Mouse (Mus musculus): Measurements from ENCODE around the gene St6galnac3. TPM values are rescaled to one million over a fixed set of nuclear protein-coding genes. Genes with fewer than 3 reads are reported as not detected.
"Not testable (repeated sequence)": the region's sequence is repeated elsewhere in the genome, so short reads cannot be mapped to it uniquely, and the experiment has no call there.

St6galnac3 gene
- polyA plus RNA-seq, 1 experiment from 2014 or later: 25.6 TPM

DNA sequence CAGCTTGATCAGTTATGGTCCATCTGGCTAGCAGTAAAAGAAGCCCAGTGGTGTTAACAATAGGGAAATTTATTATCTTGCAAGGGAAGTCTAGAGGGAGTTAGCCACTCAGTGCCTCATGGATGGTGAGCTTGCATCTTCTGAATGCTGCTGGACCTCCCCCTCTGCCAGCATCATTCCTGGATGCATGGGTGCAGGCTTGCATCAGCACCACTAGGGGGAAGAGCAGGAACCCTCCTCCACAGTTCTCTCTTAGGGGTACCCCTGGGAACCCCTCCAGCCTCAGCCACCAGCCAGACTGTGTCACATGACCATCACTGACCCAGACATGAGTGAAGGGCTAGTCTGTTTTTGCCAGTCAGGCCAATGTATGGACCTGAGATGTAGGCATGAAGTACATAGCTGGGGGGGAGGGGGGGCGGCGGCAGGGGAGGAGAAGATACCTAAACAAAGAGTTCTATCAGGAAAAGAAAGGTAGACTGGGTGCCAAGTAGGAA, 31.6 kb upstream of the St6galnac3 start:
- Histone ChIP-seq H3K27ac (ENCODE audit: low read depth, low read length) (no peak overlapping the region), H3K4me2 (ENCODE audit: low read depth, low read length) (no peak overlapping the region), H3K36me3 (ENCODE audit: control insufficient read depth, insufficient read depth, low read length) (no peaks in the 10 kb centered on the region), H3K4me1 (ENCODE audit: control insufficient read depth, insufficient read depth, low read length) (no peaks in the 10 kb centered on the region), H3K9me3 (ENCODE audit: control insufficient read depth, low read length) (no peaks in the 10 kb centered on the region), H3K4me3 (ENCODE audit: low read depth, low read length) (no peak overlapping the region), H3K9ac (replicated peaks; ENCODE audit: low read depth, low read length) (no peak overlapping the region), H3K27me3 (ENCODE audit: control insufficient read depth, insufficient read depth, low read length) (no peaks in the 10 kb centered on the region)
- WGBS: 81% methylated on average over 2 of the region's 2 CpGs
- ATAC-seq (ENCODE audit: low read depth): peak; percentile 24; the same call in 1 of the 2 replicates

DNA sequence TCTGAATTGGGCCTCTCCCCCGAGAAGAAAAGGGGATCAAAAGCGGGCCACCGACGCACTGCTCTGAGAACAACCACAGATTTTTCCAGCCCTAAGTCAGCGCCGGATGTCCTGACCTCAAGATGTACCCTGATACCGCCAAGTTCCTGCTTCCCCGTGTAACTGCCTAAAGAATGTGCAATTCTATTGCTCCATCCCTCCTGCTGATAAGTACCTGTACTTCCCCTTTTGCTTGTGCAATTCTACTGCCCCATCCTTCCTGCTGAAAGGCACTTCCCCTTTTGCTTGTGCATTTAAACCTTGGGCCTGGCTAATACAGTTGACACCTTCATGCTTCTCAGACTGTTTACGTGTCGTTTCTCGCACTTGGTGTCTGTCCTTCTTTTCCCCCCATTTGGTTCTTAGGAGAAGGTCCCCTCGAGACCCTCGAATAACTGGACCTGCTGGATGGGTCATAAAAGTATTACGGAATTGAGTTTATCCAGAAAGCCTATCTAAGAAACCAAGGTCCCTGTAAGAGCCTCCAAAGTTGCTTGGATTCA, 30.9 kb upstream of the St6galnac3 start:
- H3K27ac ChIP-seq (ENCODE audit: low read depth, low read length); H3K4me1 ChIP-seq (ENCODE audit: control insufficient read depth, insufficient read depth, low read length); ATAC-seq (ENCODE audit: low read depth); H3K4me2 ChIP-seq (ENCODE audit: low read depth, low read length); H3K9me3 ChIP-seq (ENCODE audit: control insufficient read depth, low read length); H3K4me3 ChIP-seq (ENCODE audit: low read depth, low read length); H3K9ac ChIP-seq (replicated peaks; ENCODE audit: low read depth, low read length); H3K36me3 ChIP-seq (ENCODE audit: control insufficient read depth, insufficient read depth, low read length); H3K27me3 ChIP-seq (ENCODE audit: control insufficient read depth, insufficient read depth, low read length): not testable (repeated sequence)
- WGBS: 83% methylated on average over 14 of the region's 14 CpGs

DNA sequence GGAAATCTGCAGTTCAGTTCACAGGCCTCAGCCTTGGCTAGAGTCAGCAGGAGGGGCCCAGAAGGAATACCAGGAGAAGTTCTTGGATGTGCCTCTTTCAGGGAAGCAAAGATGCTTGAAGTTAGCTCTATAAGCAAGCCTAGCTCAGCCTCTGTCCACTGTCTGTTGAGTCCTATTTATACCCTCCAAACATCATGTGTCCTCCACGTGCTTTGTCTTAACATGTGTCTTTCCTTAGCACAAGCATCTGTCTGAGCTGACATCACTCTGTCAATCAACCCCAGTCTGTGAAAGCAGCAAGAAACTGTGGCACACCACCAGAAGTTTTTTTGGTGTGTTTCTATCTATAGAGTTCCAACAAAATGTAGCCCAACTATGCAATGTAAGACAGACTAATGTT, 26.5 kb upstream of the St6galnac3 start:
- WGBS: 71% methylated on average over 1 of the region's 1 CpGs
- H3K27me3 ChIP-seq (ENCODE audit: control insufficient read depth, insufficient read depth, low read length): no peaks in the 10 kb centered on the region
- H3K27ac ChIP-seq (ENCODE audit: low read depth, low read length): no peak overlapping the region
- H3K4me1 ChIP-seq (ENCODE audit: control insufficient read depth, insufficient read depth, low read length): no peaks in the 10 kb centered on the region
- no peak overlapping the region for H3K4me2 ChIP-seq (ENCODE audit: low read depth, low read length)
- no peak for ATAC-seq (ENCODE audit: low read depth)
- H3K36me3 ChIP-seq (ENCODE audit: control insufficient read depth, insufficient read depth, low read length): no peaks in the 10 kb centered on the region
- H3K9ac ChIP-seq (replicated peaks; ENCODE audit: low read depth, low read length): no peak overlapping the region
- no peaks in the 10 kb centered on the region for H3K9me3 ChIP-seq (ENCODE audit: control insufficient read depth, low read length)
- no peak overlapping the region for H3K4me3 ChIP-seq (ENCODE audit: low read depth, low read length)

DNA sequence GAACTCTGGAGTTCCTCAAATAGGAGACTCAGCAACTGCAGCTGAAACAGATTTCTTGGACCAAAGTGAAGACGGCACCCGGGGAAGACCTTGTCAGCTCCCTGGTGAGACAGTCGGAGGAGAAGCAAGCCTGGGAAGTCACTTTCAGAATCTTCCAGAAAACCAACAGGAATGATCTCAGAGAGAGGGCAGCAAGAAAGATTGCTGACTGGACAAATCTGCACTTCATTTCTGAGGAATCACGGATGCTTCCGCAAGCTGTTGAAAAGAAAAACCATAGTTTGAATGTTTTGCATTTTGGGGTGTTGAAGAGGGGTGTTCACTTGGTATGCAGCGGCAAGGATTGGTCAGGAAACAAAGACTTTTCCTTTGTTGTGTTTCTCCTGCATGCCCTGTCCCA, 24.4 kb upstream of the St6galnac3 start:
- no peaks in the 10 kb centered on the region for H3K36me3 ChIP-seq (ENCODE audit: control insufficient read depth, insufficient read depth, low read length)
- H3K27ac ChIP-seq (ENCODE audit: low read depth, low read length): no peak overlapping the region
- no peak for ATAC-seq (ENCODE audit: low read depth)
- H3K4me3 ChIP-seq (ENCODE audit: low read depth, low read length): no peak overlapping the region
- H3K4me1 ChIP-seq (ENCODE audit: control insufficient read depth, insufficient read depth, low read length): no peaks in the 10 kb centered on the region
- WGBS: 84% methylated on average over 6 of the region's 6 CpGs
- no peak overlapping the region for H3K4me2 ChIP-seq (ENCODE audit: low read depth, low read length)
- H3K9ac ChIP-seq (replicated peaks; ENCODE audit: low read depth, low read length): no peak overlapping the region
- H3K27me3 ChIP-seq (ENCODE audit: control insufficient read depth, insufficient read depth, low read length): no peaks in the 10 kb centered on the region
- no peaks in the 10 kb centered on the region for H3K9me3 ChIP-seq (ENCODE audit: control insufficient read depth, low read length)

DNA sequence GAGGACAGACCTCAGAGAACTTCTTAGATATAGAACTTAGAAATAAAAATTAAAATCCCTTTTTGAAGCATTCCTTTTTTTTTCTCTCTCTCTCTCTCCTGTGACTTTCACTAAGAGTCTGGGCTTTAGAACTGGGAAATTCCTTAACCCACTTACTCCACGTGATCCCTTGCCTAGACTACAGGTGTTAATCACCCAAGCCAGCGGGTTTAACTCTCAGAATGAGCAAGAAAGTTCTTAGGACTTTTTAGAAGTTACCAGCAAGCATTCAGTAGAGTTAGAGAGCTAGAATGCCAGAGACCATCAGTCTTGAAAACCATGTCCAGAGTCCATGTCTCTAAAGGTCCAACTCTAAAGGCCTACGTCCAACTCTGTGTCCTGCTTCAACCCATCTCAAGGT, 23.3 kb upstream of the St6galnac3 start:
- Histone ChIP-seq H3K36me3 (ENCODE audit: control insufficient read depth, insufficient read depth, low read length) (no peaks in the 10 kb centered on the region), H3K4me1 (ENCODE audit: control insufficient read depth, insufficient read depth, low read length) (no peaks in the 10 kb centered on the region), H3K9ac (replicated peaks; ENCODE audit: low read depth, low read length) (no peak overlapping the region), H3K4me3 (ENCODE audit: low read depth, low read length) (no peak overlapping the region), H3K9me3 (ENCODE audit: control insufficient read depth, low read length) (no peaks in the 10 kb centered on the region), H3K27ac (ENCODE audit: low read depth, low read length) (no peak overlapping the region), H3K27me3 (ENCODE audit: control insufficient read depth, insufficient read depth, low read length) (no peaks in the 10 kb centered on the region), H3K4me2 (ENCODE audit: low read depth, low read length) (no peak overlapping the region)
- ATAC-seq (ENCODE audit: low read depth): no peak
- 95% methylated on average over 3 of the region's 3 CpGs for WGBS

DNA sequence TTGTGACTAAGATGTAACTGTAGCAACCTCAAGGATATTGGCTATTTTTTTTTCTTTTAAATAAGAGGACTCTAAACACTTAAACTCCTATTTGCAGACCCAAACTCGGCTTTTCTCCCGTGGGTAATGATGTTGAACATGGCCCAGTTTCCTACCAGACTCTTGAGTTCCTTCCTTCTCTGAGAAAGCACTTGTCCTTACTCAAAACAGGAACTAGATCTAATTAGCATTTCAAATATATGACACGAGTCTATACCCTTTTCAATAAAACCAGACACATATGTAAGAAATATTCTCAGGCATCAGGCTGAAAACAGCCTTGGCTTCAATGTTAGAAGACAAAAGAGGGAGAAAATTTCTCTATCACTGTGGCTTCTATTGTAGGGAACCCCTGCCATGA, 20.1 kb upstream of the St6galnac3 start:
- Histone ChIP-seq H3K27me3 (ENCODE audit: control insufficient read depth, insufficient read depth, low read length) (no peaks in the 10 kb centered on the region), H3K9me3 (ENCODE audit: control insufficient read depth, low read length) (no peaks in the 10 kb centered on the region), H3K4me2 (ENCODE audit: low read depth, low read length) (no peak overlapping the region), H3K27ac (ENCODE audit: low read depth, low read length) (no peak overlapping the region), H3K4me1 (ENCODE audit: control insufficient read depth, insufficient read depth, low read length) (no peaks in the 10 kb centered on the region), H3K9ac (replicated peaks; ENCODE audit: low read depth, low read length) (no peak overlapping the region), H3K36me3 (ENCODE audit: control insufficient read depth, insufficient read depth, low read length) (no peaks in the 10 kb centered on the region), H3K4me3 (ENCODE audit: low read depth, low read length) (no peak overlapping the region)
- 73% methylated on average over 3 of the region's 3 CpGs for WGBS
- no peak for ATAC-seq (ENCODE audit: low read depth)

DNA sequence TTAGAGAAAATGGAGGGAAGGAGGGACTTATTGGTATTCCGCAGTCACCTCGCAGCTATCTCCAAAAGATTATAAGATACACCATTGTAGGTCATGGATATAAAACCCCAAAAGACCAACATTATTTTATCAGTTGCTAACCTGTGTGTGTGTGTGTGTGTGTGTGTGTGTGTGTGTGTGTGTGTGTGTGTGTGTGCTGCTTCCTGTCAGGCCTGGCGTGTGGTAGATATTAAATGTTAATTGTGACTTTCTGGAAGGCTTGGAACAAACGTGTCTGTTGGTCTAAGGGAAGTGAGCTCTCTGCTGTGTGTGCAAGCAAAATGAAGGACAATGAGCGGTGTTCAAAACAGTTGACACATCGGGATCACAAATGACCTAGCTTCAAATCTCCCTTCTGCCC, 19.5 kb upstream of the St6galnac3 start:
- WGBS: 92% methylated on average over 6 of the region's 6 CpGs
- H3K27ac ChIP-seq (ENCODE audit: low read depth, low read length): no peak overlapping the region
- no peak overlapping the region for H3K4me3 ChIP-seq (ENCODE audit: low read depth, low read length)
- ATAC-seq (ENCODE audit: low read depth): no peak
- no peaks in the 10 kb centered on the region for H3K27me3 ChIP-seq (ENCODE audit: control insufficient read depth, insufficient read depth, low read length)
- no peaks in the 10 kb centered on the region for H3K9me3 ChIP-seq (ENCODE audit: control insufficient read depth, low read length)
- H3K4me1 ChIP-seq (ENCODE audit: control insufficient read depth, insufficient read depth, low read length): no peaks in the 10 kb centered on the region
- no peak overlapping the region for H3K9ac ChIP-seq (replicated peaks; ENCODE audit: low read depth, low read length)
- no peak overlapping the region for H3K4me2 ChIP-seq (ENCODE audit: low read depth, low read length)
- no peaks in the 10 kb centered on the region for H3K36me3 ChIP-seq (ENCODE audit: control insufficient read depth, insufficient read depth, low read length)

DNA sequence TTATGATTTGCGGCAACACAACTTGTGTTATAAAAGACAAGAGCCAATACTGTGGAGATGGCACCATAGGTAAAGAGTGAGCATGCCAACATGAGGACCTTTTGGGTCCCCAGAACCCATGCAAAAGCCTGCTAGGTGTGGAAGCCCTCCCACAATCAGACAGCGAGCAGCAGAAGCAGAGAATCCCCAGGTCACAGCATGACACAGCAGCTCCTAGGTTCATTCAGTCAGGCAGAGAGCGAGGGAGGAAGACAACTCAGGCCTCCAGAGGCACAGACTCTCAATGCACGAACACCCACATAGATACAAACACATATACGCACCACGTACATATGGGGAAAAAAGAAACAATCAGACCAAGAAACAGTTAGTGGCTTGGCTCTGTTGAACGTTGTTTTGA, 16.8 kb upstream of the St6galnac3 start:
- WGBS: 82% methylated on average over 7 of the region's 7 CpGs
- no peak overlapping the region for H3K4me3 ChIP-seq (ENCODE audit: low read depth, low read length)
- no peak for ATAC-seq (ENCODE audit: low read depth)

DNA sequence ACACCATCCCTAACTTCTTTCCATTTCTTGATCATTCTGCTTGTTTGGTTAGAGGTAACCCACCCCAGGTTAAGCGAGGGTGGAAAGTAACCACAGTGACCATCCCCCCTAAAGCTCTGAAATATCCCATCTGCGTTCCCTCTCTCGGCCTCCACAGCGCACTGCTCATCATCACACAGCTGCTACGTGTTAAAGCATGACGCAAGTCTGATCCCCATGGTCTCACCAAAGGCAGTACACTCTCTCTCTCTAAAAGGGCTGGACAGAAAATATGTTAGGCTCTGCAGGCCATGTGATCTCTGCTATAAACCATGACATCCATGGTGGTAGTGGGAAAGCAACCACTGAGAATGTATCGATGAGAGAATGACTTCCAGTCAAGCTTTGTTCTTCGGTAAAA, 14.4 kb upstream of the St6galnac3 start:
- no peak for ATAC-seq (ENCODE audit: low read depth)

More for the DNA sequence above, 16.8 kb upstream of the St6galnac3 start:
- Histone ChIP-seq H3K9me3 (ENCODE audit: control insufficient read depth, low read length) (no peaks in the 10 kb centered on the region), H3K27ac (ENCODE audit: low read depth, low read length) (no peak overlapping the region), H3K4me2 (ENCODE audit: low read depth, low read length) (no peak overlapping the region), H3K9ac (replicated peaks; ENCODE audit: low read depth, low read length) (no peak overlapping the region), H3K4me1 (ENCODE audit: control insufficient read depth, insufficient read depth, low read length) (0 out of 2 replicates have a peak, but pooled peaks cover 3% of the 10 kb centered on the region), H3K27me3 (ENCODE audit: control insufficient read depth, insufficient read depth, low read length) (no peaks in the 10 kb centered on the region), H3K36me3 (ENCODE audit: control insufficient read depth, insufficient read depth, low read length) (no peaks in the 10 kb centered on the region)

More for the DNA sequence above, 14.4 kb upstream of the St6galnac3 start:
- H3K4me1 ChIP-seq (ENCODE audit: control insufficient read depth, insufficient read depth, low read length): 0 out of 2 replicates have a peak, but pooled peaks cover 3% of the 10 kb centered on the region
- H3K4me3 ChIP-seq (ENCODE audit: low read depth, low read length): no peak overlapping the region
- no peak overlapping the region for H3K27ac ChIP-seq (ENCODE audit: low read depth, low read length)
- H3K9ac ChIP-seq (replicated peaks; ENCODE audit: low read depth, low read length): no peak overlapping the region
- no peaks in the 10 kb centered on the region for H3K27me3 ChIP-seq (ENCODE audit: control insufficient read depth, insufficient read depth, low read length)
- 77% methylated on average over 8 of the region's 8 CpGs for WGBS
- H3K36me3 ChIP-seq (ENCODE audit: control insufficient read depth, insufficient read depth, low read length): no peaks in the 10 kb centered on the region
- no peaks in the 10 kb centered on the region for H3K9me3 ChIP-seq (ENCODE audit: control insufficient read depth, low read length)
- H3K4me2 ChIP-seq (ENCODE audit: low read depth, low read length): no peak overlapping the region

Data from neural tube, embryonic 14.5 days (tissue).